Mouse (Mus musculus) bone marrow, adult 2 months (tissue): ENCODE results near the gene Arhgef10l. TPM values are rescaled to one million over a fixed set of nuclear protein-coding genes. Genes with fewer than 3 reads are reported as not detected.

Experiments
- H3K27ac ChIP-seq: fragments of 200-500 bp; 2 replicates; pipeline ENCODE4 v1.5.1; 2012; ENCODE audit warnings: low read depth, mild to moderate bottlenecking, control low read depth, inconsistent platforms, low read length; ENCODE audit not compliant: control insufficient read depth, poor library complexity, insufficient read depth
- H3K4me1 ChIP-seq: fragments of 200-500 bp; 2 replicates; pipeline ENCODE4 v1.6.1; 2011; ENCODE audit warnings: low read length; ENCODE audit not compliant: control insufficient read depth, insufficient read depth
- H3K4me3 ChIP-seq: fragments of 200-500 bp; replicated peaks from 2 replicates; pipeline ENCODE3; 2011; ENCODE audit warnings: mild to moderate bottlenecking, low read depth, low read length, control low read depth; ENCODE audit not compliant: control insufficient read depth
- CTCF ChIP-seq: fragments of 200-500 bp; IDR thresholded peaks from 2 replicates; pipeline ENCODE4 v1.5.1; 2011; ENCODE audit warnings: low read length, control low read depth; ENCODE audit not compliant: control insufficient read depth, insufficient read depth
- POLR2A ChIP-seq: fragments of 200-500 bp; IDR thresholded peaks from 2 replicates; pipeline ENCODE4 v1.6.1; 2011; ENCODE audit warnings: low read depth, mild to moderate bottlenecking, control low read depth, low read length, borderline replicate concordance; ENCODE audit not compliant: control insufficient read depth
- WGBS: fragments of 180-500 bp; shearing (Covaris S2); methylation state at CpG from one replicate; pipeline ENCODE4 v1.1.7; 2018; 5-methylcytosine and 5-hydroxymethylcytosine counted together
- polyA plus RNA-seq: library from polyadenylated mRNA; stranded (reverse); fragments of >200 nt; gene quantifications from 2 replicates; pipeline ENCODE4 v1.2.4, GENCODE M21; 2011; ENCODE audit warnings: low replicate concordance; ENCODE audit not compliant: missing spikeins, insufficient read depth, insufficient read length

The Arhgef10l gene
- polyA plus RNA-seq, 1 experiment: 11.0 TPM

DNA sequence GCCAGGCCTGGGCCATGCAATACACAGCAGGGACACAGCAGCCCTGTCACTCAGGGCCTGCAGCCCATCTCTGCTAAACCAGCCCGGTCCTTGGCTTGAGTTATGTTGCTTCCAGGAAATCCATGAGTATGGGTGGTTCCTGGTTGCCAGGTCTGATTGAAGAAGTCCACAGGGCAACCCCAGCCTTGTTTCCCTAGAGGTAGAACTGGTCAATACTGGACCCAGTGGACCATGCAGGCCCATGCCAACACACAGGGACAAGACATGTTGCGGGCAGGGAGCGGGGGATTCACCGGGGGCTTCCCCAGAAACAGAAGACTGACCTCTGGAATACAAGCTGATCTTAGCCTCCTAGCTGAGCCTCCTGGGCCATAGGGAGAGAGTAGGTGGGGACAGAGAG lies 142.9 kb downstream of the Arhgef10l start:
- no peak for TF ChIP-seq POLR2A
- TF ChIP-seq CTCF: no peak
- Histone ChIP-seq H3K4me3 (no peak overlapping the region), H3K27ac (no peak overlapping the region), H3K4me1 (no peaks in the 10 kb centered on the region)
- 89% methylated on average over 4 of the region's 4 CpGs for WGBS

DNA sequence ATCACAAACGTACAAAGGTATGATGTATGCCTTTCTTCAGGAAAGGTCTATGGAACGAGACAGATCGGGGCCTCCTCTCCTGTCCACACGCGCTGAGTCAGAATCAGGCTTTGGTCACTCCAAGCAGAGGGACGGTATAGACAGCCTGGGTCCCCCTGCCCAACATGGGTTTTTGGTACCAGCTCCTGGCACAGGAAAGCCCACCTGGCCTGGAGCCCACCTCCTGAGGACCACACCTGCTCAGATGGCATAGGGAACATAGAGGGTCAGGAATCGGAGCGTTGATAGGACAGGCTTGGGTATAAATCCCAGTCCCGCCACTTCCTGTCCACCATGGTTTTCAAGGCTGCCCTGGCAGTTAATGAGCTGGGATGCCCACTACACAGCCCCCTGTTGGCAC lies 145.1 kb downstream of the Arhgef10l start:
- no peaks in the 10 kb centered on the region for H3K4me1 ChIP-seq
- 84% methylated on average over 9 of the region's 9 CpGs for WGBS
- H3K27ac ChIP-seq: no peak overlapping the region
- TF ChIP-seq POLR2A (no peak), CTCF (no peak)
- no peak overlapping the region for H3K4me3 ChIP-seq

DNA sequence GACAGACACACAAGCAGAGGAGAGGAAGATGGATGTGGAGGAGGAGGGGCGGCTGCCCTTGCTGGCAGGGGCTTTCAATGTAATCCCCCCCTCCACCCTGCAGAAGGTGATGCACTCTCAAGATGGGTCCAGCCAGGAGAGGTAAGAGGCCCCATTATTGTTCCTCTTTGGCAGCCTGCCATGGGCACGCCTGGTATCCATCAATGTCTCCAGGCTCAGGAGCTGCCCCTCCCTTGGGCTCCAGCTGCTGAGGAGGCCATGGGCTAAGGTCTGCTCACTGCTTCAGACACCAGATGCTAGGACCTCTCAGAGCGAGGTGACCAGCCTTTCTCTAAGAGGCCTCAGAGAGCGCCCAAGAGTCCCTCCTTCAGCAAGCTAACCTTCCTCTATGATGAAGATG lies 152.0 kb downstream of the Arhgef10l start:
- H3K4me3 ChIP-seq: no peak overlapping the region
- TF ChIP-seq CTCF (no peak), POLR2A (no peak)
- no peaks in the 10 kb centered on the region for H3K4me1 ChIP-seq
- H3K27ac ChIP-seq: no peak overlapping the region
- WGBS: 77% methylated on average over 4 of the region's 4 CpGs

DNA sequence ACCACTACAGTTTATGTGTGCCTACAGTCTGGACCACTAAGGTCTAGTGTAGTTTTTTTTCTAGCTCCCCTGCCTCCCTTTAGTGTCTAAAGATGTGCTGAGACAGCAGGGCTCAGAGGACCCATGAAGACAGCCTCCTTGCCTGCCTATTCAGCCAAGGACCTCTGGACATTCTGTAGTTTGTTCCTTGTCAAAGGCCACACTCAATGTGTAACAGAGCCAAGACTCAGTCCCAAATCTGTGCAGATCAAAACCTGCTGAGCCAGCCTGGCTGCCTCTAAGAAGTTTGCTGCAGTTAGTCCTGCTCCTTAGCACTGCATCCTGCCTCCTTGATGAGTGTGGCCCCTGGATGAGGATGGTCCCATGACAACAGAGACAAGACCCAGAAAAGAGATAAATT lies 156.0 kb downstream of the Arhgef10l start:
- H3K4me3 ChIP-seq: no peak overlapping the region
- no peaks in the 10 kb centered on the region for H3K4me1 ChIP-seq
- no peak overlapping the region for H3K27ac ChIP-seq
- TF ChIP-seq CTCF: no peak
- no peak for TF ChIP-seq POLR2A

DNA sequence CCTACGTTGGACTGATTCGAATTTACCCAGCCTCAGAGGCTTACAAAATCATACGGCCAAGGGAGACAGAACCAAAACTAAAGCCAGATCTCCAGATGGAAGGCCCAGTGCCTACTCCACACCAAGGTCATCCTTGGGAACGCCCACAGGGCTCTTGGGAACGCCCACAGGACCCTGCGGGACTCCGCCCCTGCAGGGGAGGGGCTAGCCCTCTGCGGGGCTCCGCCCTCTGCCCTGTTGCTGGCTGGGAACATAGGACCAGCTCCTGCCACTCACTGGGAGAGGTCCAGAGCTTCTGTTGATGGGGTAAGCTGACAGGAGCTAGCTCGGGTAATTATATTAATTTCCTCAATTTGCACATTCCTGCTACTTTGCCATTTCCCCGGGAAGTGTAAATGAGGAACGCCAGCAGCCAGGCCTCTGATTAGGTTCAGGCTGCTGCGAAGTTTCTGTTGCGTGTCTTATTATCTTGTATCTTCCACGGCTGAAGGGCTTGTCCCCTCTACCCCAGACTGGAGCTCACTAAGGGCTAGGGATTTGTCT lies 158.6 kb downstream of the Arhgef10l start:
- Histone ChIP-seq H3K4me3 (no peak overlapping the region), H3K4me1 (no peaks in the 10 kb centered on the region), H3K27ac (no peak overlapping the region)
- TF ChIP-seq CTCF: no peak
- TF ChIP-seq POLR2A: no peak
- 42% methylated on average over 15 of the region's 15 CpGs for WGBS

DNA sequence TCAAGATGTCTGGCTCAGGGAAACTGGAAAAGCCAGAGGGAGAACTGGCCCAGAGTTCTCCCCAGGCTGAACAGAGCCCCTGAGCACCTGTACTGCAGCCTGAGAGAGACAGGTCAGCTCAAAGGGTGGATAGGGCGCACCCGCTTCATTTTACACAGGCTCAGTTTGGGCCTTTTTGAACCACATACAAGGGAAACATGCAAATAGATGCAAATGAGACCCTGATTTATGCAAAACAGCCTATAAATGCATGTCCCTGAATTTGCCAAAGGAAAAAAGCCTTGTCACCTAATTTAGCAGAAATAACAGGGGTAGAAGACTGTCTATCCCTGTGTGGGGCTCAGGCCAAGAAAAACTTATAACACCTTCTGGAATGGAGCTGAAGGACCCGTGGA lies 160.2 kb downstream of the Arhgef10l start:
- Histone ChIP-seq H3K4me3 (no peak overlapping the region), H3K4me1 (no peaks in the 10 kb centered on the region), H3K27ac (no peak overlapping the region)
- 89% methylated on average over 3 of the region's 3 CpGs for WGBS
- no peak for TF ChIP-seq CTCF
- TF ChIP-seq POLR2A: no peak

DNA sequence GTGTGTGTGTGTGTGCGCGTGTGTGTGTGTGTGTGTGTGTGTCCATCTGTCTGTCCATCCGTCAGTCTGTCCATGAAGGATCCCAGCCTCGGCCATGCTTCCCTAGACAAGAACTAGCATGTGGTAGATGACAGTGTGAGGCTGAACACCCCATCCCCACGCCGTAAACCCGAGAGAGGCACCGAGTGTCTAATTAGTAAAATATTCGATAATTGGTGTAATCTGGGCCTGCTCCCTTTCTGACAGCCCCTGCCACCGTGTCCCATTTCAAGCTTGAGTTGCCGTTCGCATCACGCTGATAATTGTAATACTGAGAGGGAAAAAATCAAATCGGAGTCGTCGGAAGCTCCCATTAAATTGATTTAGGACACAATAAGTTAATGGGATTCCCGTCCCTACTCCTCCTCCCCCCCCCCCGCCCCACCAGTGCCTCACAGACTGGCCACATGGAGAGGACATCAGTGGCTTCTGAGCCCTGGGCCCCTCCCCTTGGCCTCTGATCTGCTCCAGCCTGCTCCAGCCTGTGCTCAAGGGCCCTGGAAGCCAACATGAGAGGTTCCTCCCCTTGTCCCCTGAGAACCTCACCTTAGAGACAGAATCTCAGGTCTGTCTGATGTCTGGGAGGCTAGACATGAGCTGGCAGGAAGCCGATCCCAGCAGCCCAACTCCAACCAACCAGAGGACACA lies 160.7 kb downstream of the Arhgef10l start:
- no peak for TF ChIP-seq CTCF
- TF ChIP-seq POLR2A: no peak
- Histone ChIP-seq H3K4me3 (no peak overlapping the region), H3K4me1 (no peaks in the 10 kb centered on the region), H3K27ac (no peak overlapping the region)
- WGBS: 67% methylated on average over 19 of the region's 19 CpGs

DNA sequence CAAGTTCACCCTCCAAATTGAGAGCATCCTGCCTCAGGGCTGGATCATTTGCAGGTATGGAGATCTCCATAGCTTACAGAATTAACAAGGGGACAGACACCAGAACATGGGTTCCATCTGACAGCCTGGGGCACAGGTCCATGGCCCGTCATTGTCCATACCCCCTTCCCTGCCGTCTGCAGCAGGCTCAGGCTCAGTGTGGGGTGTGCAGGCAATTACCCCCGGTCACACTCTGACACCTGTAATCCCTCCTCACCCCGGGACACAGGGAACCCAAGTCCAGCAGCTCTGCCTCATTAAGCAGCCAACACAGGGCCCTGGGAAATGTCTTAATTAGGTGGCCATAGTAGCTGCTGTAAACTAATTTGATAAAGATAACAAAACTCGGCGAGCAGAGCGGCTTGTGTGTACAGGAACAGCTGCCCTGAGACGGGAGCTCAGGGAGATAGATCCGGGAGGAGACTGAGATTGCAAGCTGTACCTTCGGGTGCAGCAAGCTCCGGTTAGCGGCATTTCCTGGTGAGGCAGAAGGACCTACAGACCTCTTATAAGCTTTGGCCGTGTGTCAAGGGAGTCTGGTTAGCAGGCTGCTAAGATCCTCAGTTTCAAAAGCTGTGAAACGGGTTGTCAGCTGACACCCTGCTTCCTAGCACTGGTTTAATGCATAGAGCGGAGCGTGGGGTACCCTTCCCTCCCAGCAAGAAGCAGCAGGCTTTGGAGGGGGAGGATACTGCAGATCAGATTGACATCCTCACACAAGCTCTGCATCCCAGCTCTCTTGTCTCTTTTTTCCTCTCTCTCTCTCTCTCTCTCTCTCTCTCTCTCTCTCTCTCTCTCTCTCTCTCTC lies 161.5 kb downstream of the Arhgef10l start:
- Histone ChIP-seq H3K27ac (no peak overlapping the region), H3K4me1 (no peaks in the 10 kb centered on the region), H3K4me3 (no peak overlapping the region)
- TF ChIP-seq CTCF (no peak), POLR2A (no peak)
- 21% methylated on average over 16 of the region's 16 CpGs for WGBS
